Mouse (Mus musculus): ENCODE measurements around the gene Ankrd44.

DNA sequence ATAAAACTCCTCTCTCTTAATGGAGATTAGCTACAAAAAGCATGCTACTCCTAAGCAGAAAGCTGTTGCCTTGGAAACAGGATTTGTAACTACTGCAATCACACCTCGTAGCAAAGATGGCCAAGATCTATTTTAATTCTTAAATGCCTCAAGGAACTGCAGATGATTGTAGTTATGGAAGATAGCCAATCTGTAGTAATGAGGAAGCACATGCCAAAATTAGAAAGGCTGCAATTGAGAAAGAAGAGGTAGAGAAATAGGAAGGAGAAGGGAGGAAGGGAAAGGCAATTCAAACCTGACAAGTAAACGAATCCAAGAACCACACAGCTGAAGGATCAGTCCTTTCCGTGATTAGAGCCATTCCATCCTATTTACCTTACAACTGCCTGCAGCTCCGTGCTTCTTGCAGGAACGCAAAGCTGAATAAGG lies 27.5 kb downstream of the Ankrd44 start:
- TF ChIP-seq GATA1 (IDR thresholded peaks at IDR 0.05; ENCODE audit: borderline replicate concordance, low read length) = no peak
- TF ChIP-seq FLI1 (IDR thresholded peaks at IDR 0.05; ENCODE audit: low read length) = no peak

Data from megakaryocyte, embryonic 14.5 days (primary cell).